Mouse (Mus musculus): ENCODE measurements at regions not wholly inside any gene's neighbourhood (a gene's known extent, or its start where the extent isn't known, plus 50 kb on each side); places are given as distances from the start of the nearest gene placed in this dataset.

DNA sequence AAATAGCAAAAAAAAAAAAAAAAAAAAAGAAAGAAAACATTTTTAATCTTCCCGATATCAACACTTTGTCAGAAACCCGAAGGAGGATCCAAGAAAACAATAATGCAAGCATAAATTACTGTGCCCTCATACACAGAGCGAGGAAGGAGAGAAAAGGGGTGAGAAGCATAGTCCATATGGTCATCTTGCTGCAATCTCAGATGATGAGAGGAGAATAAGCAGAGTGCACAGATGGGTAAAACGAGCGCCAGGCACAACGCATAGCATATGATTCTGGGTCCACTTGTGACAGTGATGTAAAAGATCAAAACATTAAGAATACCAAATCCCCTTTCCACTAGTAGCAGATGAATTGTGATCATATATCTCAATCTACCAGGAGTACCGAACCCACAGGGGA is 152.1 kb downstream of the S1pr1 start:
- no peak for TF ChIP-seq POLR2A (IDR thresholded peaks at IDR 0.05; ENCODE audit: insufficient read depth, low read length)
- TF ChIP-seq EP300 (IDR thresholded peaks at IDR 0.05; ENCODE audit: insufficient read depth, low read depth, low read length): no peak

Data from ES-Bruce4 (cell line).